Mouse (Mus musculus) neutrophil, adult 65 days (primary cell): ENCODE measurements around the gene Gm29797. TPM values are rescaled to one million over a fixed set of nuclear protein-coding genes. Genes with fewer than 3 reads are reported as not detected.

Experiments used
- total RNA-seq: library from RNA; stranded (reverse); gene quantifications from 2 replicates; pipeline ENCODE4 v1.2.4, GENCODE M21; 2023

Gm29797 gene
- not detected in 2 replicates for total RNA-seq

GRCm38 (mm10) chr2:181656734-181657133, at the start of gene Gm29797:
Gene Gm29797 (plus strand): TSS chr2:181657034.

DNA sequence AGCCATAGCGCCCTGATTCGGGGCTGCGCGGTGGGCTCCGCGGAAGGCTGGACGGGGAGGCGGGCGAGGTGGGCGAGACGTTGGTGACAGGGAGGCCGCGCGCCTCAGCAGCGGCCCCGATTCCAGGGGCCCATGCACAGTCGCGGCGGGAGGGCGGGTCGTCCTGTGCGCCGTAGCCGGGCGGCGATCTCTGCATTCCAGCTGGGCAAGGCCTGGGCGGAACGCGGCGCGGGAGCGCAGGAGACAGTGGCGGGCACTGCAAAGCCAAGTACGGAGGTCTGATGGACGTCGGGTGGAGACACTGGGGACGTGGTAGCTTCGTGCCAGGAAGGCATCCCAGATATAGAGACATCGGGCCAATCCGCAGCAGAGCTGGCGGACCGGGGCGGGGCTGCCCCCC, 14.5 kb downstream of the Gm29797 start, which contains the start of gene Sox18:
Gene Sox18 (minus strand): TSS at position 315 of the 400 bp plus-strand sequence.

GRCm38 (mm10) chr2:181679951-181680715, 23.3 kb downstream of the Gm29797 start, which contains the start of gene Tcea2:
Gene Tcea2 (plus strand): TSS chr2:181680310.

GRCm38 (mm10) chr2:181693339-181694280, 36.8 kb downstream of the Gm29797 start, which contains the start of gene Rgs19:
Gene Rgs19 (minus strand): TSS chr2:181693977.

DNA sequence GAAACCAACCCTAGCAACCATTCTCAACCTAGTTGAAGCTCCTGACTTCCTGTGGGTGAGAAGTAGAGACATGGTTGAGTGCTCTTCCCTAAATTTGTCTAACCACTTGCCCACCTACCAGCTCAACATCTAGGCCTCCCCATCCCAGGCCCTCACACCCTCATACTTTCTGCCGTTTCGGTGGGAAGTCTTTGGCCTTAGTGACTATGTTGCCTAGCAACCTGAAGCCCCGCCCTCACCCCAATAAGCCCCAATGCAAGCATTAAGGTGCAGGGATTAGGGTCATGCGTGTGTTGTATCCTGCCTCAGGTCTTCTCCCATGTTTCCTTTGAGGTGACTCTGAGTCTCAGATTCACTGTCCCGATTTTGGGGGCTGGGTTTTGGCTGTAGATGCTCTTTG, 41.4 kb downstream of the Gm29797 start, which contains the start of gene Lkaaear1:
Gene Lkaaear1 (minus strand): TSS at position 202 of the 400 bp plus-strand sequence.

Other genes starting within 250 kb of the Gm29797 start
- 0.22 and 0.48 TPM in 2 replicates for gene Zbtb46, start 197.6 kb upstream of the Gm29797 start, total RNA-seq
- not detected in 2 replicates for gene Abhd16b, start 163.8 kb upstream of the Gm29797 start, total RNA-seq
- 64.4 and 94.3 TPM in 2 replicates for gene Tpd52l2, start 159.9 kb upstream of the Gm29797 start, total RNA-seq
- gene Dnajc5, start 136.5 kb upstream of the Gm29797 start, total RNA-seq, result 132 and 159 TPM in 2 replicates
- 77.5 and 81.8 TPM in 2 replicates for gene Uckl1, start 72.1 kb upstream of the Gm29797 start, total RNA-seq
- gene Prpf6, start 65.2 kb upstream of the Gm29797 start, total RNA-seq, result 32.6 and 38.4 TPM in 2 replicates
- 9.1 and 14.6 TPM in 2 replicates for gene Zfp512b, start 64.2 kb upstream of the Gm29797 start, total RNA-seq
- 7.9 and 9.4 TPM in 2 replicates for gene Samd10, start 57.8 kb upstream of the Gm29797 start, total RNA-seq
- gene Sox18, start 14.6 kb downstream of the Gm29797 start, total RNA-seq, result 0.25 TPM in 1 of 2 replicates, not detected in the other
- 7.5 and 10.1 TPM in 2 replicates for gene Tcea2, start 23.3 kb downstream of the Gm29797 start, total RNA-seq
- 245 and 280 TPM in 2 replicates for gene Rgs19, start 36.9 kb downstream of the Gm29797 start, total RNA-seq
- gene Lkaaear1, start 41.4 kb downstream of the Gm29797 start, total RNA-seq, result not detected in 2 replicates
- 0.51 and 0.57 TPM in 2 replicates for gene Oprl1, start 58.0 kb downstream of the Gm29797 start, total RNA-seq
- gene Myt1, start 106.3 kb downstream of the Gm29797 start, total RNA-seq, result not detected in 2 replicates
- 21.4 and 26.6 TPM in 2 replicates for gene Pcmtd2, start 180.8 kb downstream of the Gm29797 start, total RNA-seq
- gene Polr3k, start 207.3 kb downstream of the Gm29797 start, total RNA-seq, result 5.0 and 8.1 TPM in 2 replicates